Mouse (Mus musculus) kidney, adult 2 months (tissue): Measurements from ENCODE around the gene Itgb1. TPM values are rescaled to one million over a fixed set of nuclear protein-coding genes. Genes with fewer than 3 reads are reported as not detected.
A peak's percentile ranks its signal among the peaks of the same experiment; 100 is the strongest.

ENCODE experiments used
- DNase-seq: peaks from one replicate; pipeline ENCODE4 v3.0.0; 2021
- H3K27ac ChIP-seq: fragments of 200-500 bp; 2 replicates; pipeline ENCODE4 v1.5.1; 2012; ENCODE audit warnings: low read depth, low read length, control low read depth, inconsistent platforms; ENCODE audit not compliant: insufficient read depth
- H3K27me3 ChIP-seq: fragments of 200-500 bp; replicated peaks from 2 replicates; pipeline ENCODE4 v1.6.1; 2012; ENCODE audit warnings: mild to moderate bottlenecking, moderate library complexity, low read length, inconsistent platforms; ENCODE audit not compliant: control insufficient read depth, insufficient read depth
- H3K36me3 ChIP-seq: fragments of 200-500 bp; 2 replicates; pipeline ENCODE4 v1.6.1; 2012; ENCODE audit warnings: mild to moderate bottlenecking, moderate library complexity, low read length, inconsistent platforms; ENCODE audit not compliant: control insufficient read depth, insufficient read depth
- H3K4me1 ChIP-seq: fragments of 200-500 bp; 2 replicates; pipeline ENCODE4 v1.6.1; 2011; ENCODE audit warnings: low read length; ENCODE audit not compliant: control insufficient read depth, insufficient read depth
- H3K4me3 ChIP-seq: fragments of 200-500 bp; 2 replicates; pipeline ENCODE4 v1.5.1; 2011; ENCODE audit warnings: mild to moderate bottlenecking, low read depth, low read length, control low read depth; ENCODE audit not compliant: insufficient read depth
- CTCF ChIP-seq: fragments of 200-500 bp; conservative IDR thresholded peaks from 2 replicates; pipeline ENCODE4 v1.5.1; 2011; ENCODE audit warnings: low read depth, mild to moderate bottlenecking, control low read depth, low read length, moderate library complexity, mixed read lengths; ENCODE audit not compliant: insufficient read depth, insufficient read length
- POLR2A ChIP-seq: fragments of 200-500 bp; IDR thresholded peaks from one replicate; pipeline ENCODE4 v1.6.1; 2011; ENCODE audit warnings: low read depth, low read length, control low read depth
- WGBS: fragments of 180-500 bp; shearing (Covaris S2); methylation state at CpG from one replicate; pipeline ENCODE4 v1.1.7; 2018; 5-methylcytosine and 5-hydroxymethylcytosine counted together
- polyA plus RNA-seq: library from polyadenylated mRNA; depleted of rRNA; stranded (reverse); fragments of >200 nt; gene quantifications from 2 replicates; pipeline ENCODE4 v1.2.3, GENCODE M21; 2012; rRNA removed

Itgb1 gene
- polyA plus RNA-seq, result 49.5 and 65.0 TPM in 2 replicates

- H3K27ac ChIP-seq, result peak within 1 kb of the TSS; percentile 99
- H3K4me3 ChIP-seq, result peak within 1 kb of the TSS; percentile 92
Observed at GRCm38 (mm10) chr8:128685507-128686428, at the start of gene Itgb1. Itgb1 (plus strand) TSS chr8:128685654.

DNA sequence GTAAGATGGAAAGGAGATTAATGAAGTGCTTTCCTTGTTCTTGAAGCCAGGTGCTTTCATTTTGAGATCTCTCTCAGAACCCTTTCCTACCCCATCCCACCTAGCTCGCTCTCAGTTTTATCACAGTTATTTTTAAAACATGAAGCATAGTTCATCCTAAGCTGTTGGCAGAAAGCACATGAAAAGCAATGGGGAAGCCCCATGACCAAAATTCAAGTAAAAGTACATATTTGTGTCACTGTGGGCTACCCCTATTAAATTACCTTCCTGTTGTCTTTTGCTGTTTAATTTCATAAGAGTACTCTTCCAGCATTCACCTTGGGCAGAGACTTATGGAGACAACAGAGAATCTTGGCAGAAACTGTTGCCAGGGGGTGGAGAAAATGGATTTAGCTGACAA is 42.4 kb upstream of the Itgb1 start:
- H3K4me1 ChIP-seq, result no peaks in the 10 kb centered on the region
- 91% methylated on average over 1 of the region's 1 CpGs for WGBS
- DNase-seq, result no peak
- H3K27me3 ChIP-seq, result no peaks in the 10 kb centered on the region
- H3K27ac ChIP-seq, result no peak overlapping the region
- H3K4me3 ChIP-seq, result no peak overlapping the region
- no peaks in the 10 kb centered on the region for H3K36me3 ChIP-seq
- no peak for TF ChIP-seq CTCF
- no peak for TF ChIP-seq POLR2A

More at GRCm38 (mm10) chr8:128685507-128686428, at the start of gene Itgb1:
- WGBS, result under 1% methylated on average over 109 of the region's 113 CpGs
- DNase-seq, result peak; percentile 97
- Histone ChIP-seq H3K4me1 (peaks cover 4% of the 10 kb centered on the region; the same call in 1 of the 2 replicates), H3K36me3 (no peaks in the 10 kb centered on the region), H3K27me3 (no peaks in the 10 kb centered on the region)
- TF ChIP-seq CTCF (0 out of 2 replicates have a peak, but pooled peaks have one; percentile 22), POLR2A (peak; percentile 84)

DNA sequence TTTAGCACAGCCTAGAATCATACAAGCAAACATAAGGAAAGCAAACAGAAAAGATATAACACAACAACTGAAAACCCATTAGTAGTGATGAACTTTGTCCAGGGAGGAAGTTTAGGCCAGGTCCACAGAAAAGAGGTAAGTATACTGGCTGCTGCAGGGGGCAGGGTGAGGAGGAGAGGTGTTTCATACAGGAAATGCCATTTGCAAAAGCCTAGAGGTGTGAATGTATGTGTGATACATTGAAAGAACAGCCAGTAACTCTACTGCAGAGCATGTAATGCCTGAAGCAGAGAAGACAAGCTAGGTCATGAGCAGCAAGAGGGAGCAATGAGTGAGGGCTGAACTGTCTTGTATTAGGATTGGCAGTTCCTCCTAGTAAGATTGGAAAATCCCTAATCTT is 40.0 kb upstream of the Itgb1 start:
- Histone ChIP-seq H3K4me3 (no peak overlapping the region), H3K36me3 (no peaks in the 10 kb centered on the region), H3K27me3 (no peaks in the 10 kb centered on the region), H3K4me1 (no peaks in the 10 kb centered on the region), H3K27ac (no peak overlapping the region)
- TF ChIP-seq CTCF, result no peak
- TF ChIP-seq POLR2A, result no peak
- DNase-seq, result no peak

GRCm38 (mm10) chr8:128646456-128646855 is 39.0 kb upstream of the Itgb1 start:
- DNase-seq, result no peak
- 87% methylated on average over 5 of the region's 5 CpGs for whole genome bisulfite sequencing
- H3K4me3 ChIP-seq, result no peak overlapping the region
- H3K4me1 ChIP-seq, result no peaks in the 10 kb centered on the region
- H3K36me3 ChIP-seq, result no peaks in the 10 kb centered on the region
- no peak for TF ChIP-seq CTCF
- no peak for TF ChIP-seq POLR2A
- no peak overlapping the region for H3K27ac ChIP-seq
- H3K27me3 ChIP-seq, result no peaks in the 10 kb centered on the region

GRCm38 (mm10) chr8:128648071-128648470 is 37.4 kb upstream of the Itgb1 start:
- Histone ChIP-seq H3K27ac (no peak overlapping the region), H3K36me3 (no peaks in the 10 kb centered on the region), H3K4me3 (no peak overlapping the region), H3K27me3 (no peaks in the 10 kb centered on the region), H3K4me1 (no peaks in the 10 kb centered on the region)
- TF ChIP-seq POLR2A (no peak), CTCF (no peak)
- DNase-seq, result peak; percentile 61

DNA sequence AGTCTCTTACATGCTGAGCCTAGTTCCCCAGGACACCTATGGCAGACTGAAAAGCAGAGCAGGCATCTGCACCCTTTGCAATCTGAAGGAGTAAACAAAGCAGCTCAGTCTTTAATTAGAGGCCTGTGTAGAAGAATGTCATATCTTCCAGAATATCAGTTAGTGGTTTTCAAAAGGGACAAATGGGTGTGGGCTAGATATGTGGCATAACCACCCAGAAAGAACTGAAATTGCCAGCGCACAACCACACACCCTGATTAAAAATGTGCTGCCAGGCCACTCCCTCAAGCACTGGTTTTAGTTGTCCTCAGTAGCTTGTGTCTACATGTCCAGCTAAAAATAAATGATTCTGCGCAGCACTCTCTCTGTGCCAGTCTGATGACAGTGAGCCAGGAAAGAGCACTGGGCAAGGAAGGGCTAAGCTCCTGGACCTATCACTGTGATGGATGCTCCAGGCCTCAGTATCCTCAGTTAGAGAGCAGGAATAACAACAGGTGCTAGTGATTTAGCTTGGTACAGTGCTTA is 35.1 kb upstream of the Itgb1 start:
- 84% methylated on average over 2 of the region's 2 CpGs for WGBS
- no peaks in the 10 kb centered on the region for H3K27me3 ChIP-seq
- TF ChIP-seq POLR2A (no peak), CTCF (no peak)
- no peak overlapping the region for H3K27ac ChIP-seq
- H3K4me1 ChIP-seq, result peaks cover 14% of the 10 kb centered on the region
- no peaks in the 10 kb centered on the region for H3K36me3 ChIP-seq
- no peak overlapping the region for H3K4me3 ChIP-seq
- no peak for DNase-seq

GRCm38 (mm10) chr8:128652399-128653109 is 32.9 kb upstream of the Itgb1 start:
- Histone ChIP-seq H3K27me3 (no peaks in the 10 kb centered on the region), H3K4me3 (no peak overlapping the region), H3K36me3 (no peaks in the 10 kb centered on the region), H3K4me1 (peaks cover 15% of the 10 kb centered on the region), H3K27ac (no peak overlapping the region)
- DNase-seq, result peak; percentile 72
- peak; percentile 19; the same call in 1 of the 2 replicates for TF ChIP-seq CTCF
- no peak for TF ChIP-seq POLR2A
- 52% methylated on average over 6 of the region's 6 CpGs for WGBS
